Mouse (Mus musculus) stomach, postnatal 0 days (tissue): Measurements from ENCODE around the gene Zfp451. TPM values are rescaled to one million over a fixed set of nuclear protein-coding genes. Genes with fewer than 3 reads are reported as not detected.

Experiments used
- ATAC-seq: fragments of 200-750 bp; cut with Nextera tagmentation; 2 replicates; pipeline ENCODE4 v1.8.0; 2017; ENCODE audit not compliant: low FRiP score, low TSS enrichment
- DNase-seq: peaks from one replicate; pipeline ENCODE4 v3.0.0-alpha.2; 2016; ENCODE audit warnings: low spot score
- H3K27ac ChIP-seq: fragments of 300-500 bp; sonication (generic); replicated peaks from 2 replicates; pipeline ENCODE4 v1.5.1; 2014; ENCODE audit warnings: mild to moderate bottlenecking, control low read depth
- H3K27me3 ChIP-seq: fragments of 300-500 bp; sonication (generic); 2 replicates; pipeline ENCODE4 v1.6.1; 2014; ENCODE audit warnings: low read length; ENCODE audit not compliant: control insufficient read depth, insufficient read depth
- H3K36me3 ChIP-seq: fragments of 300-500 bp; sonication (generic); 2 replicates; pipeline ENCODE4 v1.6.1; 2014; ENCODE audit warnings: low read length, mixed read lengths; ENCODE audit not compliant: control insufficient read depth, insufficient read depth
- H3K4me1 ChIP-seq: fragments of 300-500 bp; sonication (generic); replicated peaks from 2 replicates; pipeline ENCODE4 v1.6.1; 2014; ENCODE audit warnings: antibody characterized with exemption; ENCODE audit not compliant: control insufficient read depth, insufficient read depth
- H3K4me2 ChIP-seq: fragments of 300-500 bp; sonication (generic); replicated peaks from 2 replicates; pipeline ENCODE4 v1.6.1; 2014; ENCODE audit warnings: low read depth, mild to moderate bottlenecking, control low read depth, moderate library complexity
- H3K4me3 ChIP-seq: fragments of 300-500 bp; sonication (generic); 2 replicates; pipeline ENCODE4 v1.5.1; 2014; ENCODE audit warnings: low read depth, low read length, control low read depth
- H3K9ac ChIP-seq: fragments of 300-500 bp; sonication (generic); 2 replicates; pipeline ENCODE4 v1.6.1; 2014; ENCODE audit warnings: mild to moderate bottlenecking, low read length, control low read depth, mixed read lengths
- H3K9me3 ChIP-seq: fragments of 300-500 bp; sonication (generic); 2 replicates; pipeline ENCODE4 v1.6.1; 2016; ENCODE audit warnings: low read length; ENCODE audit not compliant: control insufficient read depth
- CTCF ChIP-seq: IDR thresholded peaks from 2 replicates; pipeline ENCODE4 v1.5.1; 2016; ENCODE audit warnings: antibody characterized with exemption, low read depth, mild to moderate bottlenecking, moderate library complexity
- EP300 ChIP-seq: optimal IDR thresholded peaks from 2 replicates; pipeline ENCODE3; 2016; ENCODE audit warnings: antibody characterized with exemption
- WGBS: fragments of 180-500 bp; shearing (Covaris S2); extraction: QIAGEN DNeasy Blood & Tissue Kit; methylation state at CpG from one replicate; pipeline ENCODE4 v1.1.7; 2014; 5-methylcytosine and 5-hydroxymethylcytosine counted together
- polyA plus RNA-seq: library from polyadenylated mRNA; unstranded; fragments of >200 nt; fragmentation: Nextera tagmentation; extraction: Ambion mirVana; gene quantifications from 2 replicates; pipeline ENCODE4 v1.2.1, GENCODE M21; 2015

Zfp451 gene
- polyA plus RNA-seq, 1 experiment from 2014 or later: 7.6 TPM

GRCm38 (mm10) chr1:33765468-33766080, 48.8 kb downstream of the Zfp451 start:
- Histone ChIP-seq H3K9ac (no peak overlapping the region), H3K36me3 (peaks cover 9% of the 10 kb centered on the region), H3K9me3 (no peaks in the 10 kb centered on the region), H3K4me2 (no peak overlapping the region), H3K4me3 (no peak overlapping the region), H3K4me1 (no peaks in the 10 kb centered on the region), H3K27me3 (no peaks in the 10 kb centered on the region), H3K27ac (no peak overlapping the region)
- ATAC-seq: no peak
- TF ChIP-seq CTCF: no peak
- TF ChIP-seq EP300: no peak
- DNase-seq: no peak
- 81% methylated on average over 11 of the region's 11 CpGs for WGBS

GRCm38 (mm10) chr1:33763826-33764225, 50.6 kb downstream of the Zfp451 start:
- no peaks in the 10 kb centered on the region for H3K4me1 ChIP-seq
- H3K4me2 ChIP-seq: no peak overlapping the region
- 49% methylated on average over 2 of the region's 2 CpGs for WGBS
- H3K4me3 ChIP-seq: no peak overlapping the region
- ATAC-seq (no peak), DNase-seq (no peak)
- no peaks in the 10 kb centered on the region for H3K9me3 ChIP-seq
- H3K27ac ChIP-seq: no peak overlapping the region
- H3K36me3 ChIP-seq: no peaks in the 10 kb centered on the region; the same call in 1 of the 2 replicates
- H3K27me3 ChIP-seq: no peaks in the 10 kb centered on the region
- TF ChIP-seq CTCF (no peak), EP300 (no peak)
- H3K9ac ChIP-seq: no peak overlapping the region

- 45% methylated on average over 4 of the region's 4 CpGs for WGBS
- DNase-seq: no peak
- Histone ChIP-seq H3K4me1 (no peaks in the 10 kb centered on the region), H3K9ac (no peak overlapping the region), H3K27ac (0 out of 2 replicates have a peak overlapping the region, but pooled peaks have one; percentile 13), H3K36me3 (no peaks in the 10 kb centered on the region; the same call in 1 of the 2 replicates), H3K4me2 (no peak overlapping the region), H3K9me3 (no peaks in the 10 kb centered on the region), H3K27me3 (no peaks in the 10 kb centered on the region), H3K4me3 (no peak overlapping the region)
- TF ChIP-seq EP300 (no peak), CTCF (no peak)
- ATAC-seq: no peak
These were observed 55.9 kb downstream of the Zfp451 start for GRCm38 (mm10) chr1:33758488-33758887.

GRCm38 (mm10) chr1:33757491-33758041, 56.8 kb downstream of the Zfp451 start, which contains the start of gene Bag2:
Gene Bag2 (minus strand): TSS chr1:33757795.
- DNase-seq (peak; percentile 75), ATAC-seq (peak; percentile 88)
- no peaks in the 10 kb centered on the region for H3K27me3 ChIP-seq
- H3K4me1 ChIP-seq: no peaks in the 10 kb centered on the region
- under 1% methylated on average over 51 of the region's 61 CpGs for WGBS
- H3K4me3 ChIP-seq: peak within 1 kb of the TSS; percentile 81
- TF ChIP-seq EP300 (no peak), CTCF (peak; percentile 39)
- H3K36me3 ChIP-seq: no peaks in the 10 kb centered on the region
- H3K9ac ChIP-seq: peak within 1 kb of the TSS; percentile 80
- peak within 1 kb of the TSS; percentile 86 for H3K27ac ChIP-seq
- H3K4me2 ChIP-seq: peak within 1 kb of the TSS; percentile 95
- H3K9me3 ChIP-seq: no peaks in the 10 kb centered on the region

GRCm38 (mm10) chr1:33757033-33757413, 57.4 kb downstream of the Zfp451 start:
- TF ChIP-seq CTCF (peak; percentile 11; the same call in 1 of the 2 replicates), EP300 (no peak)
- H3K9ac ChIP-seq: peak overlapping the region; percentile 80
- H3K36me3 ChIP-seq: no peaks in the 10 kb centered on the region
- peak overlapping the region; percentile 86 for H3K27ac ChIP-seq
- H3K4me2 ChIP-seq: peak overlapping the region; percentile 95
- no peaks in the 10 kb centered on the region for H3K9me3 ChIP-seq
- ATAC-seq (peak; percentile 45), DNase-seq (no peak)
- 3% methylated on average over 14 of the region's 14 CpGs for WGBS
- no peaks in the 10 kb centered on the region for H3K27me3 ChIP-seq
- H3K4me3 ChIP-seq: peak overlapping the region; percentile 81
- H3K4me1 ChIP-seq: no peaks in the 10 kb centered on the region
